Mouse (Mus musculus) adipocyte (in vitro differentiated cells): ENCODE measurements around the gene Gm49395.

Source experiments
- DNase-seq: peaks from one replicate; pipeline ENCODE4 v3.0.0-alpha.2; 2016; ENCODE audit warnings: low spot score

Gm49395 gene

DNA sequence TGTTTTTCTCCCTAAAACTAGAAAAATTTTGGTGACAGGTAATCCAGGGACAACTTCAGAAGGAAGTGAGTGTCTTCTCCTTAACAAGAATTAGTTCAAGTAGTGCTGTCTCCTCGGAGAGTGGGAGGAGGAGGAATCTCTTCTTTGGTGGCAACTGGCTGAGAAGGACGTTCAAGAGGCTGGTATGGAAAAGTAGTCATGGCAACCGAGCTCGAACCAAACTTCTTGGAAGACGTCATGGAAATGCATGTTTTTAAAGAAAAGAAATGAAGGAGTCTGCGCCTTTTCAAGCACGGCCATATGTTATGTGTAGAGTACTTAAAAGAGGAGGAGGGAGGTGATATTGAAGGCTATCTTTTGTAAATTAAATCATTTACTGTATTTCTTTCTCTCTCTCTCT is 49.2 kb downstream of the Gm49395 start:
- no peak for DNase-seq

DNA sequence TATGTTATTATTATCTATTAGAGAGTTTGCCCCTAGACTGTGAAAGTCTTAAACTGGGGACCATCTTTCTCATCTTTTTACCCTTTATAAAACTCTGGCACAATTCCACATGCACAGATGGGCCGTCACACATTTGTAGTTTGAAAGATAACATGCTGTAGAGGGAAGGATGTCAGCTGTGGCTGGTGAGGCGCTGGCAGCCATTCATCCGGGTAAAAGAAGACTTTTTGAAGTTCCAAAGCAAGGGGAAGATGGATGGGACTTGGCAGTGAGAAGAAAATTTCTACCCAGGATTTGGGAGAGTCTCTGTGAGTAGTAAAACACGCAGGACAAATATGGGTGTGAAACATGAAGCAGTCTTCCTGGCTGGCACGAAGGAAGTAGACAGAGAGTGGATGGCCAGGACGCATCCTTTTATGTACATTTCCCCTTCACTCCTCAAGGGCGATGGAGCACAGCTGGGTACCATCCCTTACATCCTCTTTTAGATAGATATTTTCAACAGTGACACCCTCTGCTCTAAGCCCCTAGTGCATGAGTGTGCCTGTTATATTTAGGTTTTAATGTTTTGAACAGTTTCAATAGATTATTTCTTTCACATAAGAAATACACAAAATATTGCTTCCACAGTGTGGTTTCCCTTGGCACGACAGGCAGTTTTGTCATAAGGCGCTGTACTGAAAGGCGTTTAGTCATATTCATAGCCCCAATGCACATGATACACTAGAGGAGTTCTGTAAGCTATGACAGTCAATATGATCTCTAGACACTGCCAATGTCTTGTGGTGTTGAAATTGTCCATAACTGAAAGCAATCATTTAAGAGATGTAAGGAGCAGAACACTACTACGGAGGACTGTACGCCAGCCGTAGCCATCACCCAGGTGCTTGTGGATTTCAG is 50.8 kb downstream of the Gm49395 start:
- DNase-seq, result no peak

DNA sequence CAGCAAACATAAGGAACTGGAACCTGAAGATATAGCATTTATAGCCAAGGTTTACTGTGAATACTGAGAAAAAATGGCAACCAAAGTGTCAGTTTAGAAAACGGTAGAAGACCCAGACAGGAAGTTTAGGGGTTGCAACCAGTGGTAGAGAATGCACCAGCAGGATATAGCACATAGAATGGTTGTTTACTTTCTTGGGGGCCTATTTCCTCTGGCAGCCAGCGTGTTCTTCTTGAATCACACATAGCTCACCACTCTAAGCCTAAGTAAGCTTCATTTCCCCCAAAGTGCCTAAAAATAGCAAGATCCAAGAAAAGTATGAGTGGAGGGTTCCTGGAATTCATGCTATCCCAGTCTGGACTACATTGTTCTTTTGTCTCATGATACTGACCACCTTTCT is 59.1 kb downstream of the Gm49395 start:
- DNase-seq, result no peak

DNA sequence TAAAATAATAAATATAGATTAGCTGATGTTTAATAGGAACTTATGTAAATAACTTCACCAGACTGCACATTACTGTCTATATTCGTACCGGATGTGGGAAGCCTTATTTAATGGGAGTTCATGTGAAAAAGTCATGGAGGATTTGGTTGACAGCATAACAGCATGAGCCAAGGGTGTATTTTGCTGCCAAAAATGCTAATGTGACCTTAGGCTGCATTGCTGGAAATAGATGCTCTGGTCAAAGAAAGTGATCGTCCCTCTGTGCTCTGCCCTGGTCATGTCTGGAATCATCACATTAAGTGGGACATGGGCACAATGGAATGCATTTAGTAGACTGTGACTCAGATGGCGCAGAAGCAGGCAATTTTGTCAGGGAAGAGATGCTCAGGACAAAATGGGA is 64.4 kb downstream of the Gm49395 start:
- peak; percentile 5 for DNase-seq

DNA sequence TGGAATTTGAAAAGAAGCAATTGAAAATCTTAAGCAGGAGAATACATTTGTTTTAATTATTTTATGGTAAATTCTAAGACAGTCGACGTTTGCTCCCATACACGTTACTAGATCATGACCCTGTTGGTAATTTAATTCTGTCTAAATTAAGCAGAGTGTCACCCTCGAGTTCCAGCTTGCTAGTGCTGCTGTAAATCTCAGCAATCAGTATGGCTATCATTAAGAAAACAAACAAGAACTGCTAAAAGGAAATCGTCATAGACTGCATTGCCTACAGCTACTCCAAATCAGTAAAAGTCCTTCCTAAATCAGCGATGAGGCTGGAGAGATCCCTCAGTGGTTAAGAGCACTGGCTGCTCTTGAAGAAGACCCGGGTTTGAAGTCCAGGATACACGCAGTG is 66.3 kb downstream of the Gm49395 start:
- no peak for DNase-seq

DNA sequence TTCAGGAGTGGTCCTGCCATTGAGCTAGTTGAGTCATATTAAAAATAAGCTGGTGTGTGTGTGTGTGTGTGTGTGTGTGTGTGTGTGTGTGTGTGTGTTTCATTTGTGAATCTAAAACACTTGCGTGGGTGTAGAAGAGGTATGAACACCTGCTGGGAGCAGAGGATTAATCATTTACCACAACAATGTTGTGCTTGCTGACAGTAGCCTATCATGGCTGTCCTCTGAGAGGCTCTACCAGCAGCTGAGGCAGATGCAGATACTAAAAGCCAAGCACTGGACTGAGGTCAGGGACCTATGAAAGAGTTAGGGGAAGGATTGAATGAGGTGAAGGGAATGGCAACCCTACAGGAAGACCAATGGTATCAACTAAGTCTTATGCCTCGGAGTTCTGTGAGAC is 68.6 kb downstream of the Gm49395 start:
- DNase-seq, result no peak

DNA sequence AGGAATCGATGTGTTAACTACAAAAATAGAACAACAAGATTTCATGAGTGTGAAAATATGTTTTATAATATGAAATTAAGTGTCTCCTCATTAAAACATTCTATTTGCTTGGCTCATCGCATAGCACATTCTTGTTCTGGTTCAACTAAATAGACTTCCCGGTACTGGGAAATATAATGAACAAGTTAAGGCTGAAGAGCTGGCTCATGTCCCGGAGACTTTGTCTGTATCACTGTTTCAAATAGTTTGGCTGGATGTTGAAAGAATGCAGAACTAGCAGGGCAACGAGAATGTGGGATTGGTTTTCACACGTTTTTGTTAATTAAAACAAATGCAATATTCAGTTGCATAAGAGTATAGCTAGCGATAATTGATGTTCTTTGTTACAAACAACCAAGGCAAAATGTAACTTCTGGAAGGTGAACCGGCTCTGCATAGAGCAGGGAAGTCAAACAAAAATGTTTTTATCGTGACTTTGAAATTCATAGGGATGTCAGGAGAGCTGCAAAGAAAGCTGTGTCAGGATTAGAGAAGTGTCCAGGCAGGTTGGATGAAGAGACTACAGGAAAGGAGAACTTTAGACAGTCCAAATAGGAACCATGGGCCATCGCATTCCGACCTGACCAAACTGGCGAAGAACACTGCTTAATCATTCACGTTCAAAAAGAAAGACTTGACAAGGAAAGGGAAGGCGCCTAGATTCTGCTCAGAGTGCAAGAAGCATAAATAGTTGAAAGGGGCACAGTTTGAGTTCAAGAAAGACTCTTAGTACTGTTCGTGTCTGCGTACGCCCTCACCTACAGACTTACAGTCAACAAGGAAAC is 70.3 kb downstream of the Gm49395 start:
- peak; percentile 12 for DNase-seq

DNA sequence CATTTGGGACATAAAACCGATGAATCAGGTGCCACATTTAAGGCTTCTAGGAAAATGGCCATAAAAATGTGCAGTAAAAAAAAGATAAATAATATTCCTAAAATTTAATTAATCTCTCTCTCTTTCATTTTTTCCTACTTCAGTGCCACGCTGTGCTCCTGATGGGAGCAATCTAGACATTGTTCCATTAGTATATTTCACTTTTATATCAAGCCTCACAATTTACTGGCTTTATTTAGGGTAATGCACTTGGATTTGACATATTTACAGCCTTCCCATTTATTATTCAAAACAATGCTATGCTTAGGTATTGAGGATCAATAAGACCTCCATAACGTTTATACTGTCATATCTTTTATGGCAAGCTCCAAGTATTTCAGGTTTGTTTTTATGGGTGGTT is 76.3 kb downstream of the Gm49395 start:
- DNase-seq, result no peak

DNA sequence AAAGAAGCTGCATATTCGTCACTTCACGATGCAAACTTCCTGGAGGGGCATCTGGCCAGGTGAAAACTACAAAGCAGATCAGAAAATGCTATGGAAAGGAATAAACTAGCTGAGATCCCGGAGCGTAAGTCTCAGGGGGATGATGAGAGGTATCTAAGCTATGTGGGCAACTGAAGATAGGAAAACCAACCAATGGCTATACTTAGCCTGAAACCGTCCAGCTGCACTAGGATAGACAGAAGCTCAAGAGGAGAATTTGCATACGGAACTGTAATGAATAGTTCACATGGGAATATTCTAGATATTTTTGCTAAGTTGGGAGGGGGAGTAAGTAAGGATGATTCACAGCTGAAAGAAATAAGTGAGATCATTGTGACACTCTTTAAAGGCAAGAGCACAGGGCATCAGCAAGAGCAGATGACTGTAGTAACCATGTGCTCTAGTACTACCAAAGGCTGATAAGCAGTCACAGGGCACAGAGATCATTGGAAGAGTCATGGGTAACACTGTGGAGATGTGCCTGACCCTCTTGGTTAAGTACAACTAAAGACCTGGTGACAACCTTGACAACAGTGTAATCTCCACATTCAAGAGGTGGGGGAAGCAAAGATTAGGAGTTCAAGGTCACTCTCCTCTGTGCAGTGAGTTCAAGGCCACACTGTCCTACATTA is 79.5 kb downstream of the Gm49395 start:
- DNase-seq, result no peak

DNA sequence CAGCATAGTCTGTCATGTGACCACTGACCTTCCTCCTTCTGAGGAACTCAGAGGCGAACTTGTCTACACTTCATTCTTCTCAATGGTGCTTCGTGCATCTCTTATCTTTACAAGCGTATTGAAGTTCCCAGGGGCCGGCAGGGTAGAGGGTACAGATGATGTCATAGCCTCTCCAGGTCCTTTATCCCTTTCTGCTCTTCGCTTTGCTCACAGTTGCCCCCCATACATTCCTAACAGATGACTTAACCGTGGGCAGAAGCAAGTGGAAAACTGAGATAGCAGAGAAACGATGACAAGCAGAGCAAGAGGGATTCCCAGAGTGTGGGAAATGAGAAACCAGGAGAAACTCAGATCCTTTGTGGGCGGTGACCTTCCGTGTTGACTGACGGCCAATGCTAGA is 80.3 kb downstream of the Gm49395 start:
- no peak for DNase-seq

DNA sequence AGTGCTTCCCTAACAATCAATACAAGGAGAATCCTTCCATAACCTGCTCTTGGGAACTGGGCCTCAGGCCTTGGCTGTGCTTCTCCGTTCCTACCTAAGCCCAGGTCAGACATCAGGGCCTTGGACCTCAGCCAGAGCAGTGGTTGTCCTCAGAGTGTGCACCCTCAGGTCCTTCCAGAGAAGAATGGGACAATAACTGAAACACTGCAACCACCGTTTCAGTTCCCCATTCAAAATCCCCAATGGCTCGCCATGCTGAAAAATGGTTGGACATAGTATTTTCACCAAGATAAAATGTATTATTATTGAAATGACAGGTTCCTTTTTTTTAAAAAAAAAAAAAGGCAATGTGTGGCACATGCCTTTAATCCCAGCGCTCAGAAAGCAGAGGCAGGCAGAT is 81.0 kb downstream of the Gm49395 start:
- no peak for DNase-seq

DNA sequence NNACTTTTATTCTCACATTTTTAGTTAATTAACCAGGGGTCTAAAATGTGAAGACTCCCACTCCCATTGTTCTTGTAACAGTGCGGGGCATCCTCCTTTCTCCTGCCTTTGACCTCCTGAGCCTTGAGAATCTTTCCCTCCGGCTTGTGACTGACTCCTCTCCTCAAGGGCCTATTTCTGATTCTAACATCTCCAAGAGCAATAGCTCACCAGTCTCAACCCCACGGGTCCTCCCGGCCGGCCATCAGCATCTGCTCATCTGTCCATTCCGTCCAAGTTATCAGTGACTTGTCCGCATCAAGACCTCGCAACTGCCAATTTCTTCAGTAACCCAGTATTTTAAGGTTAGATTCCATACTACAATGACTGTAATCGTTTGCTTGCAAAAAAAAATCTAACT is 84.2 kb downstream of the Gm49395 start:
- DNase-seq, result no peak

DNA sequence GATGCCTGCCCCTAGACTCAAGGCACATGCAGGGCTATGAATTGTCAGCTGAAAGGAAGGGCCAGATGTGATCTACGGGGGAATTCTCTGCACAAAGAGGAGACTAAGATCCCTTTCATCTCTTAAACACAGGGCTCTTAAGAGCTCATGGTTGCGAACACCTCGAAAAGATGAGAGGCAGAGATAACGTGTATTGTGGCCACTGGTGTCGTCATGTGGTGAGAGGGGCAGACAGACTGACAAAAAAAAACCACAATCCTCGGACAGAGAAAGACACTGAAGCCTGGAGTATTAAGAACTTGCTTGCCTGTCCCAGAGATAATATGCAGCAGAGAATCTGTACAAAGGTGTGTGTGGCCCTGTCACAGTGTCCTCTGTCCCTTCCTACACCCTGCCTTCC is 90.2 kb downstream of the Gm49395 start:
- DNase-seq, result no peak

DNA sequence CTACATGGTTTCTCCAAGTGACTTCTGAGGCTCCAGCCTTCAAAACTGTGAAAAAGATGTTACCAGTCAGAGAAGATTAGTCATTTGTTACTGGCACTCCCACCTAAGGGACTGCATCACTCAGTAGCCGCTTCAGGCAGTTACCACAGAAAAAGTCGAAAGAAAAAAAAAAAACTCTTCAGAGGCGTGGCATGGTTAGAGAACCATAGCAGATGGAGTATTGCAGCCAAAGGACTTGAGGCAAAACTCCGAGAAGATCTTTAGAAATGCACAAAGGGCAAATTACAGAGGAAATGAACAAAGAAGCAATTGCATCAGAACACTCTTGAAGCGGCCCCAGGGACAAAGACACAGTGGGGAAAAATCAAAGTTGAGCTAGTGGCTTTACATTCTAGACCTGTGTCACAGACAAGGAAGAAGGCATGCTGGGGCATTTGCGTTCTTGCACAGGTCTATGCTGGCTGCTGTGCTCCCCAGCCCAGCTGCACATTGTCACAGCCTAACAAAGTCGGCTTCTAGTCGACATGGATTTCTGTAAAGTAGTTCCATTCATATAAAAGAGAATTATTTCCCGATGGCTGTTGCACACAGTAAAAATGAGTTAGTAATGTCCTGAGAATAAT is 95.4 kb downstream of the Gm49395 start:
- peak; percentile 8 for DNase-seq

DNA sequence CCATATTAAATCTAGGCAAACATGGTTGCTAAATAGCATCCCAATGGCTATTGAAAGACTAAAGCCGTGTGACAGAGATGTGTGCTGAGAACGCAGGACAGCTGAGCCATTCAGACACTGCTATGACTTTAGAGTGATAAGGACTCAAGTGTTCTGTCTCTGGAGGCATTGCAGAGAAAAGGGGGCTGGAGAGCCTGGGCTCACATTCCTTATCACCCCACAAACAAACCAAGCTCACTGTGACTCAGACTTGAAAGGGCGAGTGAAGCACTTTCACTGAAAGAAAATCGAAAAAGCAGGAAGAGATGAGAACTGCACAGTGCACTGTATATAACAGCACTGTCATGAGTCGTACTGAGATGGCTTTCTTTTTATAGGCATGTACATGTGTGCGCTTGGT is 96.4 kb downstream of the Gm49395 start:
- no peak for DNase-seq

DNA sequence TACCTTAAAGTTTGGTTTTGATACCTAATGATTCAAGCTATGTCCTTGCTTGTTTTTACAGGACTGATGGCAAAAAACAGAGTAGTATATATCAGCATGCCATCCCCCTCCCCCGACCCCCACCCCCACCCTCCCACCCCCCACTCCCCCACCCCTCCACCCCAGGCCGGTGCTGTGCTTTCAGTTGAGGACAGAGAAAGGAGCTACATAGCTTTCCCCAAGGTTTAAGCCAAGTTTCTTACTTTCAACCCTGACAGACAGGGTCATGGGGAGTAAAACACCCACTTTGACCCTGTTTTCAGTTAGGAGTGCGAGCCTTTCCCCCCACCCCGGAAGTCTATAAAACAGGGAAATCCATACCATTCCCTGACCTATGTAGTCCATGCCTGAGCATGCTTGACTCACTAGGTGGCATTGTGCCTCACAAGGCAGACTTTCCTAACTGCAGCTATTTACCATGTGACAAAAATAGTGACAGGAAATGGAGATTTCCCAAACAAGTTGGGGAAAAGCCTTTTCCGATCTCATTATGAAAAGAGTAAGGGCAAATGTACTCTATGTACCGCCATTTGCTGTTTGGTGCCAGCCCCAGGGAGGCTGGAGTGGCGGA is 98.2 kb downstream of the Gm49395 start:
- peak; percentile 40 for DNase-seq

DNA sequence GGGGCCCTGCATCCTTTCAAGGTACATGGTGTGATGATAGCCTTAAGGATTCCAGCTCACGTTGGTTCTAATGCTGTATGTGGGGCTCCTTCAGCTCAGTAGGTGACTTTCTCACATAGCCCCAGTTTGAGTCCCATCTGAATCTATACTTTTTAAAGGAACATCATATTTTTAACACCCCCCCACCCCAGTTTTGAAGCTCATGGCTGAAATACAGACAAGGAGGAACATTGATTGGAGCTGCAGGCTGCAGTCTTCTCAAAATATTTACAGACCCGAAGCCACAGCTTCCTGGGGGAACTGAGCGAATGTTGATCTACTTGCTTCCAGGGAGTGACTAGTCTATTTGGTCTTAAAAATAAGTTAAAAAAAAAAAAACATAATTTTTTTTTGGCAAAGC is 98.9 kb downstream of the Gm49395 start:
- DNase-seq, result no peak

DNA sequence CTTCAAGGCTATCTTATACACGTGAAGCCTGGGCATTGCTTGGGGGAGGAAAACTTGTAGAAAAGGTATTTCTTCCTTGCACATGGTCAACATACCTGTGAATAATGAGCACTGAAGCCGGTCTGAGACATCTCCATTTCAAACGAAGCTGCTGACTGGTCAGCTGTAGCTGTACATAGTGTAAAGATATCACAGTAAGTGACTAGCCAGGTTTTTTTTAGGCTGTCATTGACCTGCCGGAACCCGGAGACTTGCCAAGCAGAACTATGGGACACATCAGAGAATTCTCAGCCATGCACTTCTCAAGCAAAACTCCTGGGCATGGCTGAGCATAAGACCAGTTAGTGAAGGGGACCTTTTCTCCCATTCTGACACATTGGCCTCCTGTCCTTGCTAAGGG is 99.6 kb downstream of the Gm49395 start:
- DNase-seq, result no peak

DNA sequence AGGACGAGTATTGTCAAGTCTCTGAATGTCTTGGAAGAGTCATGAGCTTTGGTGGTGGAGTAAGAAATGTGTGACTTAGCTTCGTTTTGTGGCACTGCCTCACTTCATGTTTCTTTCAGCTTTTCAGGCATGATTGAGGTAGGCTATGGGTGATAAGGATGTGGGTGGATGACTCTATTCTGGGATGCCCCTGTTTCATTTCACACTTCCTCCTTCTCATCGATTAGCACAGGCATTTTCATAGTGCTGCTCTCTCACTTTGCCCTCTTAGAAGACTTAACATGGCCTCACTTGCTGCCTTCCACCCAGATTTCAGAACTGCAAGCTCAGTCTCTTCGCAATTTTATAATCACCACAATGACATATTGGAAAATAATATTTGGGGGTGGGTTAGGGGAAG is 102.1 kb downstream of the Gm49395 start:
- DNase-seq, result no peak

DNA sequence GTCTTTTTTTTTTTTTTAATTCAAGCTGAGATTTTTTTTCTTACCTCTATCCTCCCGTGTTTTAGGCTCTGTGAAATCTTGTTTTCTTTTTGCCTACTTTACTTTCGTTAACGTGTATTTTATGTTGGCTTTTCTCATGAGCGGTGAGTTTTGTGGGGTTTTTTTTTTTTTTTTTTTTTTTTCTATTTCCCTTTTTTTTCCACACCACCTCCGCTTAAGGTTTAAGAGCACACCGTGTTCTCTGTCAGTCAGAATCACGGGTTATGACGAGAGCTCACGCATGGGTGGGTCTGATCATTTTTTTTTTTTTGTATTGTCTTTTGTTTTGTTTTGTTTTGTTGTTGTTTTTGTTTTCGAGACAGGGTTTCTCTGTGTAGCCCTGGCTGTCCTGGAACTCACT is 103.6 kb downstream of the Gm49395 start:
- DNase-seq, result no peak

DNA sequence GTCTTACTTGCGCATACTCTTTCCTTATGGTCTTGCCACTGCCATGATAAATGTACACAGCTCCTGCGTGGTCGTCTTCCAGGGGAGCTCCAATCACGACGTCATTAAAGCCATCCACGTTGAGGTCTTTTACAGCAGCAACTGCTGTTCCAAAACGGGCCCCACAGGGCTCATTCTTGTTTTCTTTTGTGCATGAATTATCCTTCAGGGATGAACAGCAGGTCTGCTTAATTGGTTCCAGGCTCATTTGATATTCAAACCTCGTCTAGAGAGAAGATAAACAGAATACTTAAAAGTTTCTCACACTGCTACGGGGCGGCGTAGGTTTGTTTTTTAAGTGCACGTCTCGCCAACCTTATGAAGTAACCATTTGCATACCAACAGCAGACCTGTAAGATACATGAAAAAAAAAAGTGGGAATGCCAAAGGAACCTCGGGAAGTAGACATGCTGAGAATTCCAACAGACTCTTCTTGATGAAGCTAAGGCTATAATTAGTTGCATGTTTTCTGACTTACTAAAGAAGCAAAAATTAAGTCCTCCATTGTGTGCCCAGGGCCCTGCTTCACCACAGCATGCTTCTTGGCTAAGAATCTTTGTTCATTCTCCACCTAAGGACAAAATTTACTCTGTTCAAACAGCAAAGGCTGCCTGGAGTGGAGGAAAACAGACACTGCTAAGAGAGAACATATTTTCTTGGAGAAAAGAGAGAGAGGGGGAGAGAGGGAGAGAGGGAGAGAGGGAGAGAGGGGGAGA is 109.3 kb downstream of the Gm49395 start:
- DNase-seq, result no peak
